Mouse (Mus musculus) c-Kit-positive CD71-positive TER-119-positive erythroid progenitor cells, embryonic 14.5 days (primary cell): ENCODE results near the gene S100z.
A peak's percentile ranks its signal among the peaks of the same experiment; 100 is the strongest.

Experiments
- DNase-seq: peaks from one replicate; pipeline ENCODE4 v3.0.0-alpha.2; 2013; ENCODE audit warnings: low spot score

S100z gene

GRCm38 (mm10) chr13:95478671-95479413, at the start of gene S100z:
Gene S100z, minus strand, starts transcription at chr13:95478721.
- DNase-seq: no peak

DNA sequence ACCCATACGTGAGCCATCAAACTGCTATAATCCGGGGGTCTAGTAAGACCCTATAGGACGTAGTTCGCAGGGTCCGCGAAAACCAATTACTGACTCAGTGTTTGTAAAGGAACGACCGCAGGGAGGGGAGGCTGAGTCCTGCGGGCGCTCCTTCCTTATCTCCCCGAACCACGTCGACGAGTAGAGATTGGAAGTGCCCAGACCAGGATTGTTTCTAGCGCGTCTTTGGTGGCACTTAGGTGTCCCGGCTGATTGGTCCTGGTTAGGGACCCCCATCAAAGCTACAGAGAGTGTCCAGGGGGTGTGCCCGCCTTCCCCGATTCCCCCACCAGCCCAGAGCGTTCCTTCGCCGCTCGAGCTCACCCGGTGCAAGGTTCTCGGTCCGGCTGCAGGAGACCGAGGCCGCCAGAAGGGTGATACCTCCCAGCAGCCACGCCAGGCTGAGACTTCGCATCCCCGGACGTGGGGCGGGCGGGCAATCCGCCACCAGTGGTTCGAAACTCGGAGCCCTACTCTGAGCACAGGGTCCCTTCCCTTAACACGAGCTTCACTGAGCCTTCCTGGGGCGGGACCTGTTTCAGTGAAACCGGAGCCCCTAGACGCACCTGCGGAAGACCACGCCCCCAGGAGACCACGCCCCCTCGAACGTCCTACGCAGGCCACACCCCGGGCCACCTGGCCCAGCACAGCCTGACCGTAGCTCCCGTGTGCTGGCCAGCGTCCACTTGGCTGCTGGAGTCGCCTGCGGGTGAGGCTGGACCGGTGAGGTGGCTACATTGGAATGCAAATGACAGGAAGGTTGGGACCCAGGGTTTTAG, 46.4 kb upstream of the S100z start, which contains the start of gene F2rl1:
TSS of gene F2rl1 (minus strand) at position 554 of the 818 bp plus-strand sequence.
- DNase-seq: peak; percentile 17

GRCm38 (mm10) chr13:95524424-95524673, 45.8 kb upstream of the S100z start:
- no peak for DNase-seq

- no peak for DNase-seq
Measured at GRCm38 (mm10) chr13:95523659-95524423, 45.3 kb upstream of the S100z start.

DNA sequence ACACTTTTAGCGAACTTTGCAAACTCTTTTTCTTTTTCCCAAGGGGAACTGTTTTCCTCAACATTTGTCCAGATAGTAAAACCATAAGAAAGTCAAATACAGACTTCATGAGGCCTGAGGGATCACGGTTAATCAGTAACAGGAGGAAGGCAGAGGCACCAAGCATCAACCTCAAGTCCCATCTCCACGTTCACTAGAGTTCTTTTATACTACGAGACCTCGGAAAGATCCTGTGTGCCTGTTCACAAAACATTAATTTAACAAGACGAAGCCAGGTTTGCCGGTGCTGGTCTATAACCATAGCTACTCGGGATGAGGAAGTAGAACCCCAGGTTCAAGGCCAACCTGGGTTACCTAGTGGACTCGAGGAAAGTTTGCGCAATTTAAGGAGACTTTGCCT, 43.7 kb upstream of the S100z start:
- DNase-seq: no peak

- no peak for DNase-seq
Measured at GRCm38 (mm10) chr13:95521029-95521428, 42.5 kb upstream of the S100z start.

DNA sequence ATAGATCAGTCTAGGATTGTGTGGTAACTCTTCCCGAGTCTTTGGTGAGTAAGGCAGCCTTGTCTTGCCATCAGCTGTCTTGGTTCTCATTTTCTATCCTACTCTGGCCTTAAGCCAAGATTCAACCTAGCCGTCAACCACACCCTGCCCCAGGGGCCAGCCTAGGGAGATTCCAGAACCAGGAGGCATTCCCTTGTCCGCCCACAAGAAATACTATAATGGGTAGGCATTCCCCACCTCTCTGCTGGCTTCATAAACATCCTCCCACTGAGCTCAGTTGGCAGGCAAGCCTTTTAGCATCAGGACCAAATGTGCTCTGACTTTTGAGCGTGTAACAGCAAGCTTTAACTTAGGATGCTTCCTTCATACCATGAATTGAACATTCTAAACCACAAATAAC, 36.2 kb upstream of the S100z start:
- no peak for DNase-seq

- DNase-seq: no peak
Measured at GRCm38 (mm10) chr13:95510054-95510453, 31.5 kb upstream of the S100z start.

DNA sequence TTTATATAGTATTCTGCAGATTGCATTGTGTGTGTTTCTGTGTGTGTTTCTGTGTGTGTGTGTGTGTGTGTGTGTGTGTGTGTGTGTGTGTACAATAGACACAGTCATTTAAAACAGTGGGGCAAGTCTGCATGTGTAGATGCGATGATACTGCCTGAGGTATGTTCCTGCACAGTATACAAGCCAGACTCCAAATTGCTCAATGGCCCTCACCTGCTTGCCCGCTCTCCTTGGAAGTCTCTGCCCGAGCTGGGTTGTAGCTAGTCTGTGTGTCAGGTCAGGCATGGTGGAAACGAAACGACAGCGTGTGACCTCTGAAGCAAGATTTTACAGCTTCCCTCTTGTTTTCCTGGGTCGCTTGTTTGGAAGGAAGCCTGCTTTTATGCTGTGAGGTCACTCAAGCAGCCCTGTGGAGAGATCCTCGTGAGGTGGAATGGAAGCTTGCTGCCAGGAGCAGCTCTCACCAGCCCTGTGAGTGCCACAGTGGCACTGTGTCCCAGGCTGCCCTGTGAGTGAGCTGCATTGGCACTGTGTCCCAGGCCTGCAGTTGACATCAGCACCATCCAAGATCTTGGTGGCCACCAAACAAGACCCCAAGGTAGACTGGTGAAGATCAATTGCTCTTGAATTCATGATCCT, 24.9 kb upstream of the S100z start:
- DNase-seq: no peak

DNA sequence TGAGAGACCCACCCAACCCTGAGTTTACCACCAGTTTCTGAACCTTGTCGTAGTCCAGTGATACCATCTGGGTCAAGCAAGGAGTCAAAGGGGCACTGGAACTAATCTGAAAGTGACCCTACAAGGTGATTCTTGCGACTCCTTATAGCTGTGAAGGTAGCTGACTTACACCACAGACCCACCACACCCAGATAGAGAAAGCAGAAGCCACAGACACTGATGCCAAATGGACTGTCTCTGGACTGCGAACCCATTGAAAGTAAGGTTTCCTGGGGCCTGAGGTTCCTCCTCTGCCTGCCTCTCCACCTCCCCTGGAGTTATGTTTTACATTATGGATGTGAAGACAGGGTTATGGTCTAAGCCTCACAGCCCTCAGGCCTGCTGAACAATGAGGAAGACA, 18.1 kb upstream of the S100z start:
- DNase-seq: no peak

DNA sequence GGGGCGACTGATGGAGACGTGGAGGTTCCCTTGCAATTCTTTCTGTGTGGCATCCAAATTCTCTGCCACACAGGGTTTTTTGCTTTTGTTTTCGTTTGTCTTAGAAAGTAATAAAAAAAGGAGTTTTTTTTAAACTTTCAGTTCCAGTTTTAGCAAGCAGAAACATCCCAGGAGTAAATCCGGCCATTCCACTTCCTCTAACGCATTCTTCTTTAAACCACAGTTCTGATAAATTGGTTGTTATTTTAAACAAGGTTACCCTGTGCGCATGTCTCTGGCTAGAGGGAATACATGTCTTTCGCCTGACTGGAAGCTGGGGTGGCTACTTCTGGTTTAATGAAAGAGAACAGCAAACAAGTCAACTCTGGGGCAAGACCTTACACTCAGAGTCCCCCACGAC, 16.3 kb upstream of the S100z start:
- no peak for DNase-seq

GRCm38 (mm10) chr13:95493296-95493695, 14.8 kb upstream of the S100z start:
- no peak for DNase-seq

- no peak for DNase-seq
Measured at GRCm38 (mm10) chr13:95491327-95491726, 12.8 kb upstream of the S100z start.

GRCm38 (mm10) chr13:95484664-95485063, 6.1 kb upstream of the S100z start:
- no peak for DNase-seq

DNA sequence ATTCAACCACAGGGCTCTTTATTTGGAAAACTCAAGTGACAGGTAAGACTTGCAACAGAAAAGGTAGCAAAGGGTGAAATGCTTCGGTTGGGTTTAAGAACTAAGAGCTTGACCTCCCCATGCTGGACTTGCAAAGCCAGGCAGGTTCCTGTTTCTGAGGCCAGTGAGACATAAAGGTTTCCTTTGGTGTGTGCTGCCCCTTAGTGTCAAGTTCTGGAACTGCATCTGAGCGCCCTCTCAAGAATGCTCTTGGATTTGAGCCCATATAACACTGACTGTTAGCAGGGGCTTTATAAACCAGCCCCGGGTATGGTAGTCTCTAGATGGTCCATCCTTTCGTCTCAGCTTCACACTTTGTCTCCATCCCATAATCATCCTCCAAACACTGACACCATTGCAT, 2.9 kb upstream of the S100z start:
- DNase-seq: peak; percentile 63

DNA sequence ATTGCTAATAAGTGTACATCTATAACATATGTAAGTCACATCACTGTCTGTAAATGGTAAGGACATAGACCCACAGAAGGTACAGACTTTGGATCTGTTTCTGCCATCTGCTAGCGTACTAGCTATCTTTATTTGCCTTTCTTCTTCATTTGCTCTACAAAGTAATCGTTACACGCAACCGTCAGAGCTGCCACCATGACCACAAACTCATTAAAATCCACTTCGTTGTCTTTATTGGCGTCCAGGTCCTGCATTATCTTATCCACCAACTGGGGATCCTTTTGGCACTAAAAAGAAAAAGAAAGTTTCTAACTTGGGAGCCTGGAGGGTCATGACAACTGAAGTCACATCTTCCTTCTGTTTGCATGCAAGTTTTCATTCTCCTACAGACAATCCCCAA, 1.3 kb downstream of the S100z start:
- DNase-seq: no peak

DNA sequence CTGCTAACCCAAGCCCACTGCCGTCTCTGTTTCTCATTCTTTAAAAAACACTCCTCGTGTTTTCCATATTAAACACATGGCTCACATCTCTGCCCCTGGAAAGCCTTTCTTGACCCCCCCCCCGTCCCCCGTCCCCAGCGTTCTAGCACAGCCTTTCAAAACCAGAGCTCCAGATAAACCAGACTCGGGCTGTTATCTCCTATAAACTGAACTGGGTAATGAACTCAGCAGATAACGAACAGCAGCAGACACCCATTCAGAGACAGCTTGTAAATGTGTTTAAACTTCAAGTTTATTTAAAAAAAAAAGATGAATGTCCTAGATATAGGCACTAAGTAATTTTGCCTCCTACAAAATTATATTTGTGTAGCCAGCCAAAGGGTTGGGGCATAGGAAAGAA, 3.4 kb downstream of the S100z start:
- DNase-seq: no peak

DNA sequence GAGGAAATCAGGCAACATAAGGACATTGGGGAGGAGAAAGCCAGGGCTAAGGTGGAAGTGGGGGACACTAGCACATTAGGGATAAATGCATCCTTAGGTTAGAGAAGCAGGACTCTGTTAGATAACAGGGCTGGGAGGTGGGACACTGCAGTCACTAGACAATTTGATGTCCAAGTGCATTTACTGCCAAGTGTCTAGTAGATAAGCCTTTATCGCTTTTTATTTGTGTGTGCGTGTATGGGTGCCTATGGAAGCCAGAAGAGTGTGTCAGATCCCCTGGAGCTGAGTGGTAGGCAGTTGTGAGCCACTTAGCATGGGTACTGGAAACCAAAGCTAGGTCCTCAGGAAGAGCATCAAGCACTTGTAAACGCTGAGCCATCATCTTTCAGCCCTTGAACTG, 4.2 kb downstream of the S100z start:
- peak; percentile 21 for DNase-seq

DNA sequence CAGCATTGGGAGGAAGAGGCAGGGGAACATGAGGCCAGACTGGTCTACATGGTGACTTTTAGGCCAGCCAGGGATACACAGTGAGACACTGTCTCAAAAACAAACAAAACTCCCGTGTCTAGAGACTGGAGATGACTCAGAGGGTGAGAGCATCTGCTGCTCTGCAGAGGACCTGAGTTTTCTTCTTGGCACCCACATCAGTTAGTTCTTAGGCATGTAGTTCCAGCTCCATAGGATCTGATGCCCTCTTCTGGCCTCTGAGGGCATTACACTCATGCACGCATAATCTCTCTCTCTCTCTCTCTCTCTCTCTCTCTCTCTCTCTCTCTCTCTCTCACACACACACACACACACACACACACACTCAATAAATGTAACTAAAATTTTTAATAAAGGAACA, 7.6 kb downstream of the S100z start:
- no peak for DNase-seq

DNA sequence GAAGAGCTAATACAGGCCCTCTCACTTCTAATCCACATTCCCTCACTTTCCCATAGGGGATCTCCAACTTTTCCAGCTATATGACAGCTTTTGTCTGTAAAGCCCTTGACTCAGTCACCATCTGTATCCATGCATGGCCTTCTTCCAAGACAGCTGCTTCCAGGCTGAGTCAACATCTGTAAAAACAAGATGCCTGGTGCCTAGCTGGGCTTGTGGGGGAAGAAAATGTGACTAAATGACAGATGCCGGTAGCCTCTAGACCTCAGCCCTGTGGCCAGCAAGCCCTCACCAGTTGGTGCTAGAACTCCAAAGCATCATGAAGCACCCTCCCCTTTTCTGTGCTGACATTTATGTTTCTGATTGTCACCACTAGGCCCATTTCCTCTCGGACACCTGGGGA, 27.0 kb downstream of the S100z start:
- no peak for DNase-seq

DNA sequence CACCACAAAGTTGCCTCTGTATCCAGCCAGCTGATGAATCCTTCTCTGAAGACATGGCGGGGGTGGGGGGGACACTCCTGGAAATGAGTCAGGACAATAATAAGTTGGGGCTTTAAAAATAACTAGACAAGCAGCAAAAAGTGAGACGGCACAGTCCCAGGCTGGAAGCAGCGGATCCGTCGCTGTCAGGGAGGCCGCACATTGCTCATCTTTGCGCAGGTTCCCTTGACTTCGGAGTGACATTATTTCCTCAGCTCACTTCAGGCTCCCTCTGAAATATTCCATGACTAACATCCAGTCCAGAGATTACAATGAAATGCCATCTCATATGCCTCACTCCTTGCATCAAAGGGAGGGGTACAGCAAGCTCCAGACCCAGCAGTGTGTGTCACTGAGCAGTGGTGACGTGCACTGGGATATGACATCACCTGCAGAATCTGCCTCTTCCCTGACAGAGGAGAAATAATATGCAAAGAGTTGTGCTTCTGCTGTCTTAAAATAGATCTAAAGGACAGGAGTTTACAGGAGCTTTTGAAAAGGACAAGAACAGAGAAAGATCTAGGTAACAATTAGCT, 27.8 kb downstream of the S100z start:
- DNase-seq: no peak

- no peak for DNase-seq
Measured at GRCm38 (mm10) chr13:95449730-95450129, 28.8 kb downstream of the S100z start.
